Mouse (Mus musculus): ENCODE data around the gene Macrod2. TPM values are rescaled to one million over a fixed set of nuclear protein-coding genes. Genes with fewer than 3 reads are reported as not detected.
A peak's percentile ranks its signal among the peaks of the same experiment; 100 is the strongest.

Macrod2 gene
- polyA plus RNA-seq, 1 experiment from 2014 or later = 31.0 TPM

GRCm38 (mm10) chr2:141271541-141271940 lies 876.4 kb downstream of the Macrod2 start:
- H3K9ac ChIP-seq = no peak overlapping the region
- H3K4me2 ChIP-seq = no peak overlapping the region
- H3K9me3 ChIP-seq = no peaks in the 10 kb centered on the region
- H3K4me3 ChIP-seq = no peak overlapping the region
- no peaks in the 10 kb centered on the region for H3K36me3 ChIP-seq
- H3K27ac ChIP-seq = no peak overlapping the region
- 49% methylated on average over 4 of the region's 4 CpGs for WGBS
- peaks cover 7% of the 10 kb centered on the region; the same call in 1 of the 2 replicates for H3K4me1 ChIP-seq
- H3K27me3 ChIP-seq = no peaks in the 10 kb centered on the region
- ATAC-seq (ENCODE audit: insufficient number of reproducible peaks, low FRiP score, low TSS enrichment, low read depth) = no peak

- Histone ChIP-seq H3K36me3 (no peaks in the 10 kb centered on the region), H3K9ac (no peak overlapping the region), H3K27me3 (no peaks in the 10 kb centered on the region), H3K9me3 (no peaks in the 10 kb centered on the region), H3K27ac (no peak overlapping the region), H3K4me2 (no peak overlapping the region), H3K4me3 (no peak overlapping the region), H3K4me1 (peaks cover 7% of the 10 kb centered on the region; the same call in 1 of the 2 replicates)
- WGBS = 48% methylated on average over 4 of the region's 4 CpGs
- no peak for ATAC-seq (ENCODE audit: insufficient number of reproducible peaks, low FRiP score, low TSS enrichment, low read depth)
These were observed 877.9 kb downstream of the Macrod2 start for GRCm38 (mm10) chr2:141272966-141273365.

DNA sequence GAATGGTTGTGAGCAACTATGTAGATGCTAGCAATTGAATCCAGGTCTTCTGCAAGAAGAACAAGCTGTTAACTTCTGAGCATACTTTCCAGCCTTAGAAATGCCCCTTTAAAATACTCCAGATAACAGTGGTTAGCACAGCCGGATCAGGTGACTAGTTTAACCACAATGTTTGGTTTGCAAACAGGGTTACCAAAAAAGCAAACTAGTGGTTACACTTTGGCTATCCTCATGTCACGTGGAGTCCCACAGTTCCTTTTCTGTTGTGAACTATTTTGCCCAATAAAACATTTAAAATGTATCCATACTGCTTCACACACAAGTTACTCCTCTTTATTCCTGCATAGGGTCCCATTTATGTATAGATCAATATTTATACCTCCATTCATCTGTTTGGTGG lies 879.2 kb downstream of the Macrod2 start:
- no peak overlapping the region for H3K4me2 ChIP-seq
- no peak for ATAC-seq (ENCODE audit: insufficient number of reproducible peaks, low FRiP score, low TSS enrichment, low read depth)
- H3K36me3 ChIP-seq = no peaks in the 10 kb centered on the region
- H3K27ac ChIP-seq = no peak overlapping the region
- peaks cover 10% of the 10 kb centered on the region; the same call in 1 of the 2 replicates for H3K4me1 ChIP-seq
- no peak overlapping the region for H3K4me3 ChIP-seq
- no peaks in the 10 kb centered on the region for H3K9me3 ChIP-seq
- H3K27me3 ChIP-seq = no peaks in the 10 kb centered on the region
- WGBS = 68% methylated on average over 2 of the region's 2 CpGs
- no peak overlapping the region for H3K9ac ChIP-seq

GRCm38 (mm10) chr2:141279130-141279698 lies 884.1 kb downstream of the Macrod2 start:
- H3K4me3 ChIP-seq = no peak overlapping the region
- peaks cover 5% of the 10 kb centered on the region; the same call in 1 of the 2 replicates for H3K4me1 ChIP-seq
- no peaks in the 10 kb centered on the region for H3K9me3 ChIP-seq
- no peak overlapping the region for H3K9ac ChIP-seq
- no peak overlapping the region for H3K4me2 ChIP-seq
- no peaks in the 10 kb centered on the region for H3K27me3 ChIP-seq
- 0 out of 2 replicates have a peak overlapping the region, but pooled peaks have one; percentile 17 for H3K27ac ChIP-seq
- WGBS = 37% methylated on average over 5 of the region's 5 CpGs
- no peak for ATAC-seq (ENCODE audit: insufficient number of reproducible peaks, low FRiP score, low TSS enrichment, low read depth)
- no peaks in the 10 kb centered on the region for H3K36me3 ChIP-seq

GRCm38 (mm10) chr2:141280817-141281216 lies 885.7 kb downstream of the Macrod2 start:
- H3K4me1 ChIP-seq = peaks cover 5% of the 10 kb centered on the region; the same call in 1 of the 2 replicates
- H3K9me3 ChIP-seq = no peaks in the 10 kb centered on the region
- no peaks in the 10 kb centered on the region for H3K36me3 ChIP-seq
- no peak overlapping the region for H3K27ac ChIP-seq
- no peaks in the 10 kb centered on the region for H3K27me3 ChIP-seq
- no peak for ATAC-seq (ENCODE audit: insufficient number of reproducible peaks, low FRiP score, low TSS enrichment, low read depth)
- 87% methylated on average over 1 of the region's 1 CpGs for WGBS
- no peak overlapping the region for H3K4me2 ChIP-seq
- no peak overlapping the region for H3K9ac ChIP-seq
- H3K4me3 ChIP-seq = no peak overlapping the region

DNA sequence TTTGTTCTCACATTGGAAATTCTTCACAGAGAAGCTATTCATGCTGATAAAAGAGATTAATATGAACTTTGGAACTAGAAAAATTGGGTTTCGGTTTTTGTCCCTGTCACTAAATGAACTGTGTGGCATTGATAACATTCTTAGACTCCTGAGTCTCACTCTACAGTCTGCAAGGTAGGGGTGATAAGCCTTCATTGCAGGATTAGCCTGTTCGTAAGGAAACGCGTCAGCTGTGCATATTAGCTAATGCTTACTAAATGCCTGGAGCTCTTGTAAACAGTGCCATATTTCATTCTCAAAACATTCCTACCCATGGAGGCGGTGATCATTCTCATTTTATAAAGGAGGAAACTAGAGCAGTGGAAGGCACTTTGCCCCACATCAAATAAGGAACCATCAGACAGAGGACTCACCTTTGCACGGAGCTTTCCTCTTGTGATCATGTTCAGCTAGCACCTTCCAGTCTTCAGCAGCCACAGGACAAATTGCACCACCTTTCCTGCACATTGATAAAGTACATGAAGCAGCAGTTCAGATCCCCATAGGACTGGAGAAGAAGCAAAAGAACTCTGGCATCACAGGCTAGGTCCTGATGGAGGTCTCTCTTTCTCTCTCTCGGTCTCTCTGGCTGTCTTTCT lies 891.1 kb downstream of the Macrod2 start:
- no peak overlapping the region for H3K4me3 ChIP-seq
- 57% methylated on average over 7 of the region's 7 CpGs for WGBS
- no peak for ATAC-seq (ENCODE audit: insufficient number of reproducible peaks, low FRiP score, low TSS enrichment, low read depth)
- no peaks in the 10 kb centered on the region for H3K27me3 ChIP-seq
- H3K36me3 ChIP-seq = no peaks in the 10 kb centered on the region
- H3K4me2 ChIP-seq = no peak overlapping the region
- H3K27ac ChIP-seq = no peak overlapping the region
- H3K9ac ChIP-seq = no peak overlapping the region
- no peaks in the 10 kb centered on the region for H3K9me3 ChIP-seq
- H3K4me1 ChIP-seq = peaks cover 9% of the 10 kb centered on the region

GRCm38 (mm10) chr2:141288494-141288893 lies 893.4 kb downstream of the Macrod2 start:
- H3K27ac ChIP-seq = no peak overlapping the region
- H3K4me3 ChIP-seq = no peak overlapping the region
- no peak overlapping the region for H3K9ac ChIP-seq
- H3K4me2 ChIP-seq = no peak overlapping the region
- no peaks in the 10 kb centered on the region for H3K36me3 ChIP-seq
- WGBS = 32% methylated on average over 7 of the region's 7 CpGs
- no peaks in the 10 kb centered on the region for H3K27me3 ChIP-seq
- peaks cover 15% of the 10 kb centered on the region for H3K4me1 ChIP-seq
- no peak for ATAC-seq (ENCODE audit: insufficient number of reproducible peaks, low FRiP score, low TSS enrichment, low read depth)
- H3K9me3 ChIP-seq = no peaks in the 10 kb centered on the region

DNA sequence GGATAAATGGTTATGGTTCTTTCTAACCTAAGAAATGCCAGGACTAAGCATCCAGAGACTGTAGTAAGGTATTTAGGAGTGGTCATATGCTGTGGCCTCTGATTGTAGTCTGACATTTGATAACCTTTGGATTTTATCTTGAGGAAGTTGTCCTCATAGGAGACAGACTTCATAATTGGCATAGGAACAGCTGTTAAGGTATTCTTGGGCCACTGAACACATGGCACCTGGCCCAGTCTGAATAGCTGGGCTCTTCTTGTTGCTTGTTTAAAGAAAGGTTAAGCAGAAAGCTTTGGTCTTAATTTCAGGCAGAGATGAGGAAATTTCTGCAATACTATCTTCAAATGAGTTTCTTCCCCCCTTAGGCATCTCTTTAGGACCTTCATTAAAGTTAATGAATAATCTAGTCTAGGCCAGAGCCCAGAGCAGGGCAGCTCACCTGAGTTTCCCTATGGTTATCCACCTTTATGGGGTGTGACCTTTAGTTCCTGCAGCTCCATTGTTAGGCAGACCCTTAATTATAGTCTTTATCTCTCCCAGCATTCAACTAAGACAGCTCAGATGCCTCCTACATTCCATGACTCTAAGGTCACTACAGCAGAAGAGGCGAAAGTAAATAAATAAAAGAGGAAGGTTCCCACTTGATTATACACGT lies 894.1 kb downstream of the Macrod2 start:
- H3K4me1 ChIP-seq = peaks cover 15% of the 10 kb centered on the region

DNA sequence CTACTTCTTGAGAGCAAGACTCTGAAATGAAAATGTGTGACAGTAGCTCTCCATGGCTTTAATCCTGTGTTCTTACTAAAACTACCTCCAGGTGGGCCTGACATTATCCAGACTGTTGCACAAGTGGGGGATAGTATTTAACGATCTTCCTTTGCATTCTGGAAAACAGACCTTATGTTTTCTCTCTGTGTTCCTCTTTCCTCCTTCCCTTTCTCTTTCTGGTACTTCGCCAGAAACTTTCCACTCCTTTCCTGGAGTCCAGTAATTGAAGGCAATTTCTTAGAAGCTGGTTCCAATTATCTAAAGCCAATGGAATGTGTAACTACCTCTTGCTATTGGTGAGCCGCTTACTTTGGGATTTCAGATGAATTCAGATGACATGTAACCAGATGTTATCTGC lies 897.7 kb downstream of the Macrod2 start:
- Histone ChIP-seq H3K27ac (no peak overlapping the region), H3K36me3 (no peaks in the 10 kb centered on the region)
- no peak for ATAC-seq (ENCODE audit: insufficient number of reproducible peaks, low FRiP score, low TSS enrichment, low read depth)

More for the DNA sequence above, 894.1 kb downstream of the Macrod2 start:
- WGBS = 57% methylated on average over 2 of the region's 2 CpGs
- Histone ChIP-seq H3K27me3 (no peaks in the 10 kb centered on the region), H3K9me3 (no peaks in the 10 kb centered on the region), H3K27ac (no peak overlapping the region), H3K36me3 (no peaks in the 10 kb centered on the region), H3K4me2 (no peak overlapping the region), H3K9ac (no peak overlapping the region), H3K4me3 (no peak overlapping the region)
- ATAC-seq (ENCODE audit: insufficient number of reproducible peaks, low FRiP score, low TSS enrichment, low read depth) = no peak

GRCm38 (mm10) chr2:141299168-141299567 lies 904.1 kb downstream of the Macrod2 start:
- Histone ChIP-seq H3K27me3 (no peaks in the 10 kb centered on the region), H3K9ac (no peak overlapping the region), H3K4me2 (no peak overlapping the region), H3K36me3 (no peaks in the 10 kb centered on the region), H3K4me3 (no peak overlapping the region), H3K27ac (no peak overlapping the region), H3K9me3 (no peaks in the 10 kb centered on the region), H3K4me1 (no peaks in the 10 kb centered on the region)
- 58% methylated on average over 6 of the region's 6 CpGs for WGBS
- ATAC-seq (ENCODE audit: insufficient number of reproducible peaks, low FRiP score, low TSS enrichment, low read depth) = no peak

More for the DNA sequence above, 897.7 kb downstream of the Macrod2 start:
- Histone ChIP-seq H3K27me3 (no peaks in the 10 kb centered on the region), H3K4me3 (no peak overlapping the region), H3K9me3 (no peaks in the 10 kb centered on the region), H3K4me1 (peaks cover 15% of the 10 kb centered on the region), H3K4me2 (no peak overlapping the region), H3K9ac (no peak overlapping the region)
- WGBS = 9% methylated on average over 3 of the region's 3 CpGs

- Histone ChIP-seq H3K4me3 (no peak overlapping the region), H3K27me3 (no peaks in the 10 kb centered on the region), H3K4me1 (no peaks in the 10 kb centered on the region), H3K9ac (no peak overlapping the region), H3K27ac (no peak overlapping the region), H3K36me3 (no peaks in the 10 kb centered on the region), H3K9me3 (no peaks in the 10 kb centered on the region), H3K4me2 (no peak overlapping the region)
- WGBS = 77% methylated on average over 2 of the region's 2 CpGs
- no peak for ATAC-seq (ENCODE audit: insufficient number of reproducible peaks, low FRiP score, low TSS enrichment, low read depth)
These were observed 905.9 kb downstream of the Macrod2 start for GRCm38 (mm10) chr2:141301030-141301429.

DNA sequence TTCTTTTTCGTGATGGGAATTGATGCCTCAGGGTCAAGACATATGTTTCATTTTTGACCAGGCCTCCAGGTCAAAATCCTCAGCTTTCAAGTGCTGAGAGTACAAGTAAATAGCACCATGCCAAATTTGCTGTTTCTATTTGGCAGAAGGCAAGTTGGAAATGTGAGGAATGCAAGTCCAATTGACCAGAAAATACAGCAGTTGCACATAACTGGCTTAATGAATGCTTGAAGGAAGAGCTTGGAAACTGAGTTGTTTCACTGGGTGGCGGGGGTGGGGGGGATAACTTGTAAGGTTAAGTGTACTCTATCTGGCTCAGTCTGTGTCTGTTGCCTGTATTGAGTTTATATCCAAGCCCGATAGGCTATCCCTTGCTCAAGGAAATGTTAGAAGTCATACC lies 913.3 kb downstream of the Macrod2 start:
- Histone ChIP-seq H3K27ac (no peak overlapping the region), H3K4me3 (no peak overlapping the region), H3K9me3 (no peaks in the 10 kb centered on the region), H3K9ac (no peak overlapping the region), H3K36me3 (no peaks in the 10 kb centered on the region), H3K4me2 (no peak overlapping the region), H3K4me1 (0 out of 2 replicates have a peak, but pooled peaks cover 3% of the 10 kb centered on the region), H3K27me3 (no peaks in the 10 kb centered on the region)
- 72% methylated on average over 3 of the region's 3 CpGs for WGBS
- no peak for ATAC-seq (ENCODE audit: insufficient number of reproducible peaks, low FRiP score, low TSS enrichment, low read depth)
